Mouse (Mus musculus) mouse trophoblast stem cell (cell line): ENCODE measurements around the gene Dlat.

Source experiments
- in situ Hi-C, 2 experiments: fragments of 300-500 bp; cut with MseI, MboI; formaldehyde crosslinking; loops; 2 replicates in 1 of 2; 3 replicates in 1 of 2; pipeline ENCODE4 v1.15.1; 2025

Dlat gene

DNA sequence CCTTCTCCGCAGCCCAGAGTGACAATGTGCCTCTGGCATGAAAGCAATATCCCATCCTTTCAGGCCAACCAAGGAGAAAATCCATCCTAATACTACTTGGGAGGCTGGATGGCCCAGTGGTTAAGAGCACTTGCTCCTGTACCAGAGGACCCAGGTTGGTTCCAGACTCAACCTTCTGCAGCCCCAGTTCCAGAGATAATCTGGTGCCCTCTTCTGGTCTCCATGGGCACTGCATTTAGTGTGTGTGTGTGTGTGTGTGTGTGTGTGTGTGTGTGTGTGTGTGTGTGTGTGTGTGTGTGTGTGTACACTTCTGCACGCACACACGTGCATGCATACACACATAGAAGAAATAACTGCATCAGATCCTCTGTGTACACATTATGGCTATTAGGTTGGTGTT lies 66.0 kb downstream of the Dlat start:
- in situ Hi-C loops: no loop called here

DNA sequence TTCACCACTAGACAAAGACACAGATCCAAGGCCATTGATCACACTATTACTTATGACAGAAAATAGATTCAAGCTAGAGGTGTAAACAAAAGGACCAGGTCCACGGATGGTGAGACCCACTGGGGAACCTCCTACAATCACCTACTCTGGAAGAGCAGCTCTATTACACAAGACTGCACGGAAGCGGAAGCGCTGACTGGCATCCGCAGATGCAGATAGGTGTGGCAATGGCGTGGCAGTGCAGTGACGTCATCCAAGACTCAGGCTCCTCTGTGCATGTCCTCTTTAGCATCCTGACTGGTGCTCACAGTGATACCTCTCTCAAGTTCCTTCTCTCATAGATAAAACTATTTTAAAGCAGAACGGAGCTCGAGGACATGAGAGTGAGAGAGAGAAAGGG lies 66.6 kb downstream of the Dlat start:
- in situ Hi-C loops: no loop called here

DNA sequence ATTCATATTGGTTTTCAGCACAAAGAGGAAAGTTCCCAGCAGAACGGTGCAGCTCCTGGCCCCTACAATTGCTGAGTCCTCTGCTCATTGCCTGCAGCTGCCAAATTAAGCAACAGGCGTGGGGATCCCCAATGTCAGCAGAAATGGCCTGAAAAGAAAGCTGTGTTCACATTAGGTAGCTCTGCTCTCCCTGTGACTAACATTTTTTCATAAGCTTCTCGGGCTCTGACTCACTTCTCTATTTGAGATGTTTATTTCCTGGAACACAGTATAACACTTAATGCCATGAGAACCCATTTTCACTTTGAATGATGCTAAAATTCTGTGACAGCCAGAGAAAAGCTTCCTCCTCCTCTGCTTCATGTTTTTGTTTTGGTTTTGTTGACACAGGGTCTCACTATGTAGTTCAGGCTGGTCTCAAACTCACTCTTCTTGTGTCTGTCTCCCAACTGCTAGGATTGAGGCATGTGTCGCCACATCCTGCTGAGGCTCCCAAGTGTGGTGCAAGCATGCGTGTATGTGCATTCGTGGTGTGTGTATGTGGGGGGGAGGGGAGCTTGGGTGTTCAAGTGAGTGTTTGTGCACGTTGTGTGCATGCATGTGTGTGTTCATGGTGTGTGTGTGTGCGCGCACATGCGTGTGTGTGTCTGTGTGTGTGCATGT lies 68.6 kb downstream of the Dlat start:
- in situ Hi-C loops: no loop called here

DNA sequence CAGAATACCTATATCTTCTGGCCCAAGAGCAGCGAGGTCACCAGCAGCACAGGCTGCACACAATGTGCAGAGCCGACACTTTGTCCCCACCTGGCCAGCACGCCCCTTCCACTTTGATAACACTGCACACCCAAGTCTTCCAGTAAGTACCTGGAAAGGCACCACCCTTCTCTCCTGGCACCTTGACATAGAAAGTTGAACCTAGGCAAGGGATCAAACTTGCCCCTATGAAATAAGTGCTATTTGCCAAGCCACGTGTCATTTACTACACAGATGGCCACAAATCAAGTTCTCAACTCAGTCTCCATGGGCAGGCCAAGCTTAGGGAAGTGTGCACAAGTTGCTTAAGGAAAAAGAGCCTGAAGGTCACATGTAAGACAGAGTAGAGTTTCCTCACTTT lies 72.6 kb downstream of the Dlat start:
- in situ Hi-C loops: no loop called here

DNA sequence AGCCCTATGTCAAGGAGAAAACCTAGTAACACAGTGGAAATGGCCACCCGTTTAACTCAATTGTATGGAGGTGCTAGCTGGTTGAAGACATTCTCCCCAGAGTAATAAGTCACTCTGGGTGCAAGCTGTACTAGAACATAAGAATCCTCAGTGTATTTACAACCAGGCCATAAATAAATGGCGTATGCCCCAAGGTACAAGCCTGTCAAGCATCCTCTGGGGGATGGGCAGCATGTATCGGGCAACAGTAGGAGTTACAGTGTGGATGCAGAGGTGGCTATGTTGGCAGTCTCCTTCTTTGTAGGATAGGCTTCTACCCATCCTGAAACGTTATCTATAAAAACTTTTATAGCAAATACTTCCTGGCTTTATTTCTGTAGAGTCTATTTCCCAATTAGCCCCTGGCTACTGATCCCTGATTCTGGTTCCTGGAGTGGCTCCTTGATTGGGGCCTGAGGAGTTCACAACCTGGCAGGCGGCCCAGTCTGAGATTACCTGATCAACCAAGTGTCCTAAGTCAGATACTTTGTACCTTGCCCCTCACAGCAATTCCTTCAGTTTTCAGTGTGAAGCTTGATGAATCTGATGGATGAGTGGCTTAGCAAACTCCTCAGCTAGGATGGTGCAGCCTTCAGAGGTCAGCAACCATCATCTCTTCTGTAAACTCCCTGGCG lies 74.3 kb downstream of the Dlat start:
- in situ Hi-C loops: no loop called here
